Mouse (Mus musculus) stomach, postnatal 0 days (tissue): Measurements from ENCODE around the gene Cdca4. TPM values are rescaled to one million over a fixed set of nuclear protein-coding genes. Genes with fewer than 3 reads are reported as not detected.
A peak's percentile ranks its signal among the peaks of the same experiment; 100 is the strongest.

Experiments used
- ATAC-seq: fragments of 200-750 bp; cut with Nextera tagmentation; 2 replicates; pipeline ENCODE4 v1.8.0; 2017; ENCODE audit not compliant: low FRiP score, low TSS enrichment
- DNase-seq: peaks from one replicate; pipeline ENCODE4 v3.0.0-alpha.2; 2016; ENCODE audit warnings: low spot score
- H3K27ac ChIP-seq: fragments of 300-500 bp; sonication (generic); replicated peaks from 2 replicates; pipeline ENCODE4 v1.5.1; 2014; ENCODE audit warnings: mild to moderate bottlenecking, control low read depth
- H3K27me3 ChIP-seq: fragments of 300-500 bp; sonication (generic); 2 replicates; pipeline ENCODE4 v1.6.1; 2014; ENCODE audit warnings: low read length; ENCODE audit not compliant: control insufficient read depth, insufficient read depth
- H3K36me3 ChIP-seq: fragments of 300-500 bp; sonication (generic); 2 replicates; pipeline ENCODE4 v1.6.1; 2014; ENCODE audit warnings: low read length, mixed read lengths; ENCODE audit not compliant: control insufficient read depth, insufficient read depth
- H3K4me1 ChIP-seq: fragments of 300-500 bp; sonication (generic); replicated peaks from 2 replicates; pipeline ENCODE4 v1.6.1; 2014; ENCODE audit warnings: antibody characterized with exemption; ENCODE audit not compliant: control insufficient read depth, insufficient read depth
- H3K4me2 ChIP-seq: fragments of 300-500 bp; sonication (generic); replicated peaks from 2 replicates; pipeline ENCODE4 v1.6.1; 2014; ENCODE audit warnings: low read depth, mild to moderate bottlenecking, control low read depth, moderate library complexity
- H3K4me3 ChIP-seq: fragments of 300-500 bp; sonication (generic); 2 replicates; pipeline ENCODE4 v1.5.1; 2014; ENCODE audit warnings: low read depth, low read length, control low read depth
- H3K9ac ChIP-seq: fragments of 300-500 bp; sonication (generic); 2 replicates; pipeline ENCODE4 v1.6.1; 2014; ENCODE audit warnings: mild to moderate bottlenecking, low read length, control low read depth, mixed read lengths
- H3K9me3 ChIP-seq: fragments of 300-500 bp; sonication (generic); 2 replicates; pipeline ENCODE4 v1.6.1; 2016; ENCODE audit warnings: low read length; ENCODE audit not compliant: control insufficient read depth
- CTCF ChIP-seq: IDR thresholded peaks from 2 replicates; pipeline ENCODE4 v1.5.1; 2016; ENCODE audit warnings: antibody characterized with exemption, low read depth, mild to moderate bottlenecking, moderate library complexity
- EP300 ChIP-seq: optimal IDR thresholded peaks from 2 replicates; pipeline ENCODE3; 2016; ENCODE audit warnings: antibody characterized with exemption
- WGBS: fragments of 180-500 bp; shearing (Covaris S2); extraction: QIAGEN DNeasy Blood & Tissue Kit; methylation state at CpG from one replicate; pipeline ENCODE4 v1.1.7; 2014; 5-methylcytosine and 5-hydroxymethylcytosine counted together
- polyA plus RNA-seq: library from polyadenylated mRNA; unstranded; fragments of >200 nt; fragmentation: Nextera tagmentation; extraction: Ambion mirVana; gene quantifications from 2 replicates; pipeline ENCODE4 v1.2.1, GENCODE M21; 2015

Cdca4 gene
- polyA plus RNA-seq, 1 experiment from 2014 or later, result 41.6 TPM

GRCm38 (mm10) chr12:112868178-112869087, 39.2 kb upstream of the Cdca4 start, which contains the start of gene Gpr132:
Gpr132 (minus strand) TSS chr12:112868228.
- no peak within 1 kb of the TSS for H3K27ac ChIP-seq
- WGBS, result 54% methylated on average over 13 of the region's 13 CpGs
- no peaks in the 10 kb centered on the region for H3K4me1 ChIP-seq
- no peak for ATAC-seq
- no peaks in the 10 kb centered on the region for H3K9me3 ChIP-seq
- TF ChIP-seq EP300 (no peak), CTCF (no peak)
- no peak within 1 kb of the TSS for H3K4me2 ChIP-seq
- H3K4me3 ChIP-seq, result no peak within 1 kb of the TSS
- no peaks in the 10 kb centered on the region for H3K36me3 ChIP-seq
- DNase-seq, result no peak
- no peaks in the 10 kb centered on the region for H3K27me3 ChIP-seq
- H3K9ac ChIP-seq, result no peak within 1 kb of the TSS

GRCm38 (mm10) chr12:112867106-112867674, 38.0 kb upstream of the Cdca4 start:
- ATAC-seq (no peak), DNase-seq (no peak)
- no peaks in the 10 kb centered on the region for H3K4me1 ChIP-seq
- TF ChIP-seq CTCF (no peak), EP300 (no peak)
- H3K9ac ChIP-seq, result no peak overlapping the region
- WGBS, result 92% methylated on average over 7 of the region's 7 CpGs
- H3K9me3 ChIP-seq, result no peaks in the 10 kb centered on the region
- no peaks in the 10 kb centered on the region for H3K36me3 ChIP-seq
- H3K27me3 ChIP-seq, result no peaks in the 10 kb centered on the region
- H3K4me2 ChIP-seq, result no peak overlapping the region
- H3K4me3 ChIP-seq, result no peak overlapping the region
- no peak overlapping the region for H3K27ac ChIP-seq

- TF ChIP-seq EP300 (no peak), CTCF (no peak)
- H3K4me1 ChIP-seq, result no peaks in the 10 kb centered on the region
- H3K36me3 ChIP-seq, result no peaks in the 10 kb centered on the region
- WGBS, result 32% methylated on average over 8 of the region's 8 CpGs
- H3K9ac ChIP-seq, result no peak overlapping the region
- H3K27me3 ChIP-seq, result no peaks in the 10 kb centered on the region
- no peak overlapping the region for H3K4me2 ChIP-seq
- ATAC-seq (0 out of 2 replicates have a peak, but pooled peaks have one; percentile 16), DNase-seq (no peak)
- no peak overlapping the region for H3K27ac ChIP-seq
- no peak overlapping the region for H3K4me3 ChIP-seq
- H3K9me3 ChIP-seq, result no peaks in the 10 kb centered on the region
Observed at GRCm38 (mm10) chr12:112866467-112867080, 37.4 kb upstream of the Cdca4 start.

- no peak overlapping the region for H3K9ac ChIP-seq
- TF ChIP-seq EP300 (no peak), CTCF (no peak)
- no peaks in the 10 kb centered on the region for H3K36me3 ChIP-seq
- ATAC-seq (no peak), DNase-seq (no peak)
- no peak overlapping the region for H3K27ac ChIP-seq
- H3K4me3 ChIP-seq, result no peak overlapping the region
- H3K27me3 ChIP-seq, result no peaks in the 10 kb centered on the region
- no peaks in the 10 kb centered on the region for H3K4me1 ChIP-seq
- H3K9me3 ChIP-seq, result no peaks in the 10 kb centered on the region
- no peak overlapping the region for H3K4me2 ChIP-seq
- WGBS, result 69% methylated on average over 7 of the region's 7 CpGs
Observed at GRCm38 (mm10) chr12:112864804-112865203, 35.6 kb upstream of the Cdca4 start.

- no peak overlapping the region for H3K4me3 ChIP-seq
- DNase-seq (no peak), ATAC-seq (no peak)
Observed at GRCm38 (mm10) chr12:112861911-112862321, 32.7 kb upstream of the Cdca4 start.

GRCm38 (mm10) chr12:112860765-112861164, 31.5 kb upstream of the Cdca4 start:
- Histone ChIP-seq H3K27ac (no peak overlapping the region), H3K27me3 (no peaks in the 10 kb centered on the region), H3K4me1 (no peaks in the 10 kb centered on the region), H3K4me3 (no peak overlapping the region), H3K9ac (no peak overlapping the region), H3K36me3 (no peaks in the 10 kb centered on the region), H3K9me3 (no peaks in the 10 kb centered on the region), H3K4me2 (no peak overlapping the region)
- TF ChIP-seq CTCF (no peak), EP300 (no peak)
- WGBS, result 56% methylated on average over 7 of the region's 7 CpGs
- no peak for DNase-seq
- ATAC-seq, result no peak

More at GRCm38 (mm10) chr12:112861911-112862321, 32.7 kb upstream of the Cdca4 start:
- no peak overlapping the region for H3K27ac ChIP-seq
- WGBS, result 67% methylated on average over 9 of the region's 9 CpGs
- H3K36me3 ChIP-seq, result no peaks in the 10 kb centered on the region
- no peaks in the 10 kb centered on the region for H3K4me1 ChIP-seq
- TF ChIP-seq EP300 (no peak), CTCF (no peak)
- no peak overlapping the region for H3K4me2 ChIP-seq
- H3K27me3 ChIP-seq, result no peaks in the 10 kb centered on the region
- no peak overlapping the region for H3K9ac ChIP-seq
- no peaks in the 10 kb centered on the region for H3K9me3 ChIP-seq
